In genomic region chr2:58188903-58189302, GRCm38 (mm10) we compare ENCODE assay signal across 17 mouse cellular contexts. TPM values are rescaled to one million over a fixed set of nuclear protein-coding genes. Genes with fewer than 3 reads are reported as not detected.
DNase-seq lines count a peak whose midpoint lies in the region; ATAC-seq and TF ChIP-seq lines count a peak whose summit lies in the region.
"Had no signal": no experiment of that assay in that cellular context is flagged by ENCODE, and none has a peak within 500 bp of the region (broad histone marks: within the 10 kb centered on the region; RNA-seq: fewer than 3 reads in every experiment).

No protein-coding gene starts in this region.

- H3K27ac ChIP-seq in hindbrain, postnatal 0 days, result no peak overlapping the region
- no peak overlapping the region for H3K27ac ChIP-seq in hindbrain, embryonic 12.5 days
- no peak overlapping the region for H3K27ac ChIP-seq in stomach, postnatal 0 days (replicated peaks)
- H3K27ac ChIP-seq: hindbrain, embryonic 13.5 days; kidney, embryonic 15.5 days; liver, embryonic 15.5 days had no signal

- no peak overlapping the region for H3K9ac ChIP-seq in hindbrain, postnatal 0 days (replicated peaks; ENCODE audit: low read length)
- H3K9ac ChIP-seq in hindbrain, embryonic 12.5 days, result no peak overlapping the region
- no peak overlapping the region for H3K9ac ChIP-seq in stomach, postnatal 0 days (ENCODE audit: low read length)
- H3K9ac ChIP-seq: hindbrain, embryonic 13.5 days; kidney, embryonic 15.5 days; liver, embryonic 15.5 days had no signal

- H3K4me1 ChIP-seq in hindbrain, postnatal 0 days (ENCODE audit: insufficient read depth, low read length), result no peaks in the 10 kb centered on the region
- no peaks in the 10 kb centered on the region for H3K4me1 ChIP-seq in hindbrain, embryonic 12.5 days
- H3K4me1 ChIP-seq in stomach, postnatal 0 days (replicated peaks; ENCODE audit: control insufficient read depth, insufficient read depth), result no peaks in the 10 kb centered on the region
- H3K4me1 ChIP-seq: hindbrain, embryonic 13.5 days; kidney, embryonic 15.5 days; liver, embryonic 15.5 days had no signal

- no peaks in the 10 kb centered on the region for H3K27me3 ChIP-seq in hindbrain, postnatal 0 days (ENCODE audit: insufficient read depth, low read length)
- no peaks in the 10 kb centered on the region for H3K27me3 ChIP-seq in hindbrain, embryonic 12.5 days
- H3K27me3 ChIP-seq in stomach, postnatal 0 days (ENCODE audit: control insufficient read depth, insufficient read depth, low read length), result no peaks in the 10 kb centered on the region
- H3K27me3 ChIP-seq: hindbrain, embryonic 13.5 days; kidney, embryonic 15.5 days; liver, embryonic 15.5 days had no signal

- WGBS in hindbrain, postnatal 0 days, result 38% methylated on average over 1 of the region's 1 CpGs
- 55% methylated on average over 1 of the region's 1 CpGs for WGBS in hindbrain, embryonic 12.5 days
- 35% methylated on average over 1 of the region's 1 CpGs for WGBS in stomach, postnatal 0 days

- no peak overlapping the region for H3K4me2 ChIP-seq in hindbrain, postnatal 0 days (ENCODE audit: low read depth, low read length)
- no peak overlapping the region for H3K4me2 ChIP-seq in hindbrain, embryonic 12.5 days (replicated peaks)
- H3K4me2 ChIP-seq in stomach, postnatal 0 days (replicated peaks; ENCODE audit: low read depth), result no peak overlapping the region
- H3K4me2 ChIP-seq: hindbrain, embryonic 13.5 days; kidney, embryonic 15.5 days; liver, embryonic 15.5 days; midbrain, embryonic 11.5 days had no signal

- H3K36me3 ChIP-seq in hindbrain, postnatal 0 days (ENCODE audit: insufficient read depth, low read length), result no peaks in the 10 kb centered on the region
- no peaks in the 10 kb centered on the region for H3K36me3 ChIP-seq in hindbrain, embryonic 12.5 days
- no peaks in the 10 kb centered on the region for H3K36me3 ChIP-seq in stomach, postnatal 0 days (ENCODE audit: control insufficient read depth, insufficient read depth, low read length)
- H3K36me3 ChIP-seq: hindbrain, embryonic 13.5 days; kidney, embryonic 15.5 days; liver, embryonic 15.5 days had no signal

- TF ChIP-seq CTCF in hindbrain, postnatal 0 days (IDR thresholded peaks at IDR 0.05; ENCODE audit: low read depth), result peak; percentile 49
- peak; percentile 61 for TF ChIP-seq CTCF in stomach, postnatal 0 days (IDR thresholded peaks at IDR 0.05; ENCODE audit: low read depth)

- H3K9me3 ChIP-seq in hindbrain, postnatal 0 days (ENCODE audit: low read length), result no peaks in the 10 kb centered on the region
- H3K9me3 ChIP-seq in hindbrain, embryonic 12.5 days (replicated peaks), result no peaks in the 10 kb centered on the region
- H3K9me3 ChIP-seq in stomach, postnatal 0 days (ENCODE audit: control insufficient read depth, low read length), result no peaks in the 10 kb centered on the region
- H3K9me3 ChIP-seq: hindbrain, embryonic 13.5 days; kidney, embryonic 15.5 days; liver, embryonic 15.5 days had no signal

- TF ChIP-seq EP300 in stomach, postnatal 0 days (optimal IDR thresholded peaks at IDR 0.05), result no peak

- no peak for DNase-seq in hindbrain, postnatal 0 days (ENCODE audit: low spot score)
- peak; percentile 28 for DNase-seq in lung, postnatal 25 days (ENCODE audit: low spot score)
- DNase-seq in lung, postnatal 14 days, result no peak
- DNase-seq in stomach, postnatal 0 days (ENCODE audit: low spot score), result no peak
- DNase-seq in embryo, embryonic 10 days (ENCODE audit: low spot score), result no peak
- no peak for DNase-seq in heart, postnatal 14 days
- DNase-seq: cerebellum, adult 8-10 months; gastrocnemius, postnatal 25 days; left cerebral cortex, postnatal 4 days; right cerebral cortex, postnatal 25 days; thymus, postnatal 4 days had no signal

- ATAC-seq in hindbrain, postnatal 0 days, result no peak
- ATAC-seq in hindbrain, embryonic 12.5 days (ENCODE audit: low FRiP score), result no peak
- peak; percentile 46; the same call in 1 of the 2 replicates for ATAC-seq in granulocyte monocyte progenitor cell, adult 5-6 weeks (replicated peaks; ENCODE audit: poor library complexity, severe bottlenecking)
- ATAC-seq in stomach, postnatal 0 days (ENCODE audit: low FRiP score, low TSS enrichment), result no peak

- H3K4me3 ChIP-seq in hindbrain, postnatal 0 days (ENCODE audit: low read length), result no peak overlapping the region
- H3K4me3 ChIP-seq in hindbrain, embryonic 12.5 days, result no peak overlapping the region
- H3K4me3 ChIP-seq in stomach, postnatal 0 days (ENCODE audit: low read depth, low read length), result no peak overlapping the region
- H3K4me3 ChIP-seq: hindbrain, embryonic 13.5 days; kidney, embryonic 15.5 days; liver, embryonic 15.5 days had no signal

- intact Hi-C loops in heart, postnatal 14 days (cut with DNase I), result no loop called here

RNA-seq across cellular contexts. Expression of gene Cytip, which starts 6.4 kb away (rescaled TPM):
- total RNA-seq in hindbrain, postnatal 0 days (2014; rRNA removed), result 0.11 TPM in 1 of 2 replicates, not detected in the other
- 0.24 and 0.49 TPM in 2 replicates for polyA plus RNA-seq in hindbrain, postnatal 0 days (2015; fragmentation: Nextera tagmentation; extraction: Ambion mirVana)
- polyA plus RNA-seq in hindbrain, embryonic 12.5 days (2016; fragmentation: Nextera tagmentation; extraction: Ambion mirVana), result 0.23 and 0.86 TPM in 2 replicates
- total RNA-seq in granulocyte monocyte progenitor cell, adult 5-6 weeks (2014; fragmentation: Nextera tagmentation), result 7.4 and 15.5 TPM in 2 replicates
- total RNA-seq in granulocyte monocyte progenitor cell, adult 5-6 weeks (2017), result 27.2 and 47.7 TPM in 2 replicates
- polyA plus RNA-seq in stomach, postnatal 0 days (2015; fragmentation: Nextera tagmentation; extraction: Ambion mirVana), result 0.87 and 1.2 TPM in 2 replicates
- 1 to 10 TPM; 1.1 to 4.7 TPM for total RNA-seq in heart, postnatal 14 days (2021)
